Mouse (Mus musculus): ENCODE data around the gene Gsk3a. TPM values are rescaled to one million over a fixed set of nuclear protein-coding genes. Genes with fewer than 3 reads are reported as not detected.

The Gsk3a gene
- total and polyA plus RNA-seq, 3 experiments: 45.8 to 76.1 (median 47.5) TPM

GRCm38 (mm10) chr7:25250141-25250972, 12.7 kb upstream of the Gsk3a start, which contains the start of gene Erf:
TSS of gene Erf (minus strand) at chr7:25250761.
- in situ Hi-C loops (cut with MboI; ENCODE audit: low pct_ligation_motif_present, low pct_unique_long_range_greater_than_20kb, low sequenced_read_pairs): no loop called here

More at GRCm38 (mm10) chr7:25250141-25250972, 12.7 kb upstream of the Gsk3a start, which contains the start of gene Erf:
- TF ChIP-seq JUN (IDR thresholded peaks at IDR 0.05; ENCODE audit: insufficient read depth, low read depth, low read length) (no peak), POLR2AphosphoS2 (IDR thresholded peaks at IDR 0.05; ENCODE audit: low read depth, low read length) (no peak), USF1 (IDR thresholded peaks at IDR 0.05; ENCODE audit: low read depth, low read length) (no peak), NELFE (IDR thresholded peaks at IDR 0.05; ENCODE audit: low read depth, low read length) (peak; percentile 48; the same call in 1 of the 2 replicates), RCOR1 (conservative IDR thresholded peaks at IDR 0.05; ENCODE audit: low read depth, low read length) (no peak), ZMIZ1 (IDR thresholded peaks at IDR 0.05; ENCODE audit: low read depth, low read length) (peak; percentile 42; the same call in 1 of the 2 replicates), TCF12 (IDR thresholded peaks at IDR 0.05; ENCODE audit: low read depth, low read length) (peak; percentile 53), MAFK (IDR thresholded peaks at IDR 0.05; ENCODE audit: insufficient replicate concordance, low read length) (no peak), UBTF (IDR thresholded peaks at IDR 0.05; ENCODE audit: low read depth, low read length) (no peak), CHD1 (IDR thresholded peaks at IDR 0.05; ENCODE audit: low read depth, low read length) (no peak), MAX (IDR thresholded peaks at IDR 0.05; ENCODE audit: low read length) (peak; percentile 13; the same call in 1 of the 2 replicates), RAD21 (IDR thresholded peaks at IDR 0.05; ENCODE audit: low read depth, low read length) (no peak), BHLHE40 (IDR thresholded peaks at IDR 0.05; ENCODE audit: low read depth, low read length) (peak; percentile 72), MXI1 (IDR thresholded peaks at IDR 0.05; ENCODE audit: low read depth, low read length) (peak; percentile 80), HCFC1 (IDR thresholded peaks at IDR 0.05; ENCODE audit: low read depth, low read length) (peak; percentile 26), SIN3A (IDR thresholded peaks at IDR 0.05; ENCODE audit: low read length) (peak; percentile 66), MAZ (IDR thresholded peaks at IDR 0.05; ENCODE audit: low read depth, low read length) (peak; percentile 82), ZKSCAN1 (IDR thresholded peaks at IDR 0.05; ENCODE audit: borderline replicate concordance, low read depth, low read length) (no peak), JUND (conservative IDR thresholded peaks at IDR 0.05; ENCODE audit: low read depth, low read length) (no peak), NRF1 (IDR thresholded peaks at IDR 0.05; ENCODE audit: low read depth, low read length) (peak; percentile 74), ETS1 (conservative IDR thresholded peaks at IDR 0.05; ENCODE audit: low read depth, low read length) (no peak), CHD2 (IDR thresholded peaks at IDR 0.05; ENCODE audit: low read length) (no peak), SMC3 (IDR thresholded peaks at IDR 0.05; ENCODE audit: low read depth, low read length) (no peak), CTCF (conservative IDR thresholded peaks at IDR 0.05 in 1 of 2, IDR thresholded peaks at IDR 0.05 in 1 of 2; ENCODE audit: low read depth in 2 of 2, low read length in 2 of 2) (no peak), ZC3H11A (IDR thresholded peaks at IDR 0.05; ENCODE audit: low read depth, low read length) (no peak), E2F4 (IDR thresholded peaks at IDR 0.05; ENCODE audit: insufficient replicate concordance, low read depth, low read length) (no peak), ELF1 (IDR thresholded peaks at IDR 0.05; ENCODE audit: low read depth, low read length) (peak; percentile 21; the same call in 1 of the 2 replicates), TBP (conservative IDR thresholded peaks at IDR 0.05; ENCODE audit: low read depth, low read length) (no peak), GABPA (IDR thresholded peaks at IDR 0.05; ENCODE audit: insufficient replicate concordance, low read depth, low read length) (no peak), POLR2A (IDR thresholded peaks at IDR 0.05; ENCODE audit: low read depth, low read length) (peak; percentile 68; the same call in 1 of the 2 replicates), IRF4 (IDR thresholded peaks at IDR 0.05; ENCODE audit: low read depth, low read length) (no peak; the same call in 1 of the 2 replicates), EP300 (IDR thresholded peaks at IDR 0.05; ENCODE audit: low read length) (no peak), KAT2A (IDR thresholded peaks at IDR 0.05; ENCODE audit: insufficient replicate concordance, low read length) (no peak), MYC (IDR thresholded peaks at IDR 0.05; ENCODE audit: low read depth, low read length) (no peak), PAX5 (IDR thresholded peaks at IDR 0.05; ENCODE audit: low read length) (no peak), MEF2A (IDR thresholded peaks at IDR 0.05; ENCODE audit: borderline replicate concordance, low read depth, low read length) (no peak), ZNF384 (IDR thresholded peaks at IDR 0.05; ENCODE audit: low read depth, low read length) (no peak), USF2 (conservative IDR thresholded peaks at IDR 0.05; ENCODE audit: low read depth, low read length) (no peak)
- peak within 1 kb of the TSS; percentile 44; the same call in 1 of the 2 replicates for H3K27ac ChIP-seq (ENCODE audit: insufficient read depth, low read depth)
- peaks cover 17% of the 10 kb centered on the region for H3K79me2 ChIP-seq (replicated peaks; ENCODE audit: control insufficient read depth, extremely low read depth, insufficient read depth, poor library complexity, severe bottlenecking)
- peaks cover 0 to 15% of the 10 kb centered on the region in 2 experiments for H3K36me3 ChIP-seq (replicated peaks in 1 of 2; ENCODE audit: control insufficient read depth in 1 of 2, insufficient read depth in 1 of 2, low read length in 1 of 2)
- peak; percentile 84 for DNase-seq (ENCODE audit: extremely low read depth)
- H3K4me1 ChIP-seq (ENCODE audit: control insufficient read depth in 1 of 2, insufficient read depth in 2 of 2): peaks cover 5 to 31% of the 10 kb centered on the region in 2 experiments; a peak in 3 of 4 replicates
- dilution Hi-C loops (cut with MboI; ENCODE audit: extremely low pct_ligation_motif_present, extremely low pct_unique_long_range_greater_than_20kb, low sequenced_read_pairs): no loop called here
- no peaks in the 10 kb centered on the region for H3K9me3 ChIP-seq (replicated peaks; ENCODE audit: low read length)
- peak within 1 kb of the TSS; percentile 85 to 94 (median 94) for H3K4me3 ChIP-seq (replicated peaks in 1 of 3; ENCODE audit: low read depth in 2 of 3, low read length in 2 of 3, poor library complexity in 1 of 3)
- peak within 1 kb of the TSS; percentile 87 for H3K9ac ChIP-seq (ENCODE audit: insufficient read depth, low read depth)
- H3K4me2 ChIP-seq (ENCODE audit: insufficient read depth, low read depth, poor library complexity, severe bottlenecking): peak within 1 kb of the TSS; percentile 77
- H3K27me3 ChIP-seq (replicated peaks): peaks cover 4% of the 10 kb centered on the region

Measured in CH12.LX (cell line).